20 mouse cellular contexts compared by ENCODE assay signal in the genomic region with DNA sequence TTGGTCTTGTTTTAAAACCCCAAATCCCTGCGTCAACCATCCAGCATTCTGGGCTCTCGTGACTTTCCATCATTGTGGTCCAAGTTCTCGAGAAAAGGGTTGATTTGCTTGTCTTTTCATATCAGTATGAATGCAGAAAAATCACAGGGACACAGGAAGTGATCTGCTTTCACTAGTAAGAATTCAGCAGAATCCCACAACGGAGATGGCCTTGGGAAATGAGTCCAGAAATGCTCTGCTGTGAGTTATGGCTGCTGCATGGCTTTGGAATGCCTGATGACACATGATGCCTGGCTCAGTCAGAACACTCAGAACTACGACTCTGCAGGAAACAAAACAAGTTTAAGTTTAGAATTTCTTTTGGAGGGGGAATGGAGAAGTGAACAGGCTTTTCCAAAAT.
A peak's percentile ranks its signal among the peaks of the same experiment; 100 is the strongest.
DNase-seq lines count a peak whose midpoint lies in the region; ATAC-seq and TF ChIP-seq lines count a peak whose summit lies in the region.
"Had no signal": no experiment of that assay in that cellular context is flagged by ENCODE, and none has a peak within 500 bp of the region (broad histone marks: within the 10 kb centered on the region; RNA-seq: fewer than 3 reads in every experiment).

No protein-coding gene starts in this region.

- H3K9ac ChIP-seq in kidney, postnatal 0 days (ENCODE audit: low read depth, low read length): no peak overlapping the region
- H3K9ac ChIP-seq in midbrain, embryonic 11.5 days (ENCODE audit: low read length): no peak overlapping the region
- H3K9ac ChIP-seq in midbrain, embryonic 13.5 days (replicated peaks): no peak overlapping the region
- H3K9ac ChIP-seq in forebrain, embryonic 13.5 days: no peak overlapping the region
- H3K9ac ChIP-seq: forebrain, embryonic 15.5 days; heart, embryonic 12.5 days; lung, embryonic 15.5 days; neural tube, embryonic 13.5 days had no signal

- H3K27me3 ChIP-seq in kidney, postnatal 0 days (ENCODE audit: insufficient read depth, low read length): no peaks in the 10 kb centered on the region
- no peaks in the 10 kb centered on the region for H3K27me3 ChIP-seq in midbrain, embryonic 11.5 days (ENCODE audit: control insufficient read depth, insufficient read depth, low read length)
- H3K27me3 ChIP-seq in midbrain, embryonic 13.5 days: no peaks in the 10 kb centered on the region
- H3K27me3 ChIP-seq in forebrain, embryonic 13.5 days: no peaks in the 10 kb centered on the region
- H3K27me3 ChIP-seq: forebrain, embryonic 15.5 days; heart, embryonic 12.5 days; lung, embryonic 15.5 days; neural tube, embryonic 13.5 days had no signal

- WGBS in kidney, postnatal 0 days: 53% methylated on average over 5 of the region's 5 CpGs
- 82% methylated on average over 5 of the region's 5 CpGs for WGBS in midbrain, embryonic 11.5 days
- 79% methylated on average over 5 of the region's 5 CpGs for WGBS in midbrain, embryonic 13.5 days
- 86% methylated on average over 5 of the region's 5 CpGs for WGBS in forebrain, embryonic 13.5 days

- no peaks in the 10 kb centered on the region for H3K4me1 ChIP-seq in kidney, postnatal 0 days (replicated peaks; ENCODE audit: insufficient read depth, low read length)
- no peaks in the 10 kb centered on the region for H3K4me1 ChIP-seq in midbrain, embryonic 11.5 days (ENCODE audit: control insufficient read depth, insufficient read depth, low read length)
- no peaks in the 10 kb centered on the region for H3K4me1 ChIP-seq in midbrain, embryonic 13.5 days (replicated peaks)
- H3K4me1 ChIP-seq in forebrain, embryonic 13.5 days: no peaks in the 10 kb centered on the region
- H3K4me1 ChIP-seq: forebrain, embryonic 15.5 days; heart, embryonic 12.5 days; limb, embryonic 10.5 days; lung, embryonic 15.5 days; neural tube, embryonic 13.5 days had no signal

- peak; percentile 58 for DNase-seq in kidney, postnatal 0 days (ENCODE audit: low spot score)
- DNase-seq in kidney, adult 11 months: no peak
- peak; percentile 10 for DNase-seq in midbrain, embryonic 11.5 days (ENCODE audit: low spot score, missing footprints)
- DNase-seq in adrenal gland, postnatal 10 days: peak; percentile 54
- DNase-seq: cerebellum, adult 18-20 months; heart, postnatal 36 days; retina, postnatal 1 day; right cerebral cortex, postnatal 4 days; thymus, postnatal 36 days had no signal

- no peak overlapping the region for H3K4me3 ChIP-seq in kidney, postnatal 0 days (replicated peaks; ENCODE audit: low read depth, low read length)
- no peak overlapping the region for H3K4me3 ChIP-seq in midbrain, embryonic 11.5 days (ENCODE audit: low read depth, low read length)
- H3K4me3 ChIP-seq in midbrain, embryonic 13.5 days (replicated peaks): no peak overlapping the region
- H3K4me3 ChIP-seq in forebrain, embryonic 13.5 days: no peak overlapping the region
- H3K4me3 ChIP-seq: forebrain, embryonic 15.5 days; heart, embryonic 12.5 days; limb, embryonic 10.5 days; lung, embryonic 15.5 days; neural tube, embryonic 13.5 days had no signal

- no peak overlapping the region for H3K4me2 ChIP-seq in kidney, postnatal 0 days (ENCODE audit: low read length)
- H3K4me2 ChIP-seq in midbrain, embryonic 11.5 days: no peak overlapping the region
- no peak overlapping the region for H3K4me2 ChIP-seq in midbrain, embryonic 13.5 days (replicated peaks)
- no peak overlapping the region for H3K4me2 ChIP-seq in forebrain, embryonic 13.5 days
- H3K4me2 ChIP-seq: forebrain, embryonic 15.5 days; heart, embryonic 12.5 days; liver, embryonic 11.5 days; lung, embryonic 15.5 days; neural tube, embryonic 13.5 days had no signal

- no peak overlapping the region for H3K27ac ChIP-seq in kidney, postnatal 0 days
- no peak overlapping the region for H3K27ac ChIP-seq in midbrain, embryonic 11.5 days (ENCODE audit: low read depth, low read length)
- H3K27ac ChIP-seq in midbrain, embryonic 13.5 days: no peak overlapping the region
- no peak overlapping the region for H3K27ac ChIP-seq in forebrain, embryonic 13.5 days
- H3K27ac ChIP-seq: forebrain, embryonic 15.5 days; limb, embryonic 10.5 days; lung, embryonic 15.5 days; neural tube, embryonic 13.5 days had no signal

- no peak for TF ChIP-seq CTCF in kidney, postnatal 0 days (IDR thresholded peaks at IDR 0.05; ENCODE audit: low read depth)

- no peaks in the 10 kb centered on the region for H3K9me3 ChIP-seq in kidney, postnatal 0 days (replicated peaks; ENCODE audit: low read length)
- no peaks in the 10 kb centered on the region for H3K9me3 ChIP-seq in midbrain, embryonic 11.5 days (ENCODE audit: control insufficient read depth, low read length)
- no peaks in the 10 kb centered on the region for H3K9me3 ChIP-seq in midbrain, embryonic 13.5 days
- H3K9me3 ChIP-seq in forebrain, embryonic 13.5 days (replicated peaks): no peaks in the 10 kb centered on the region
- H3K9me3 ChIP-seq: forebrain, embryonic 15.5 days; heart, embryonic 12.5 days; limb, embryonic 10.5 days; lung, embryonic 15.5 days; neural tube, embryonic 13.5 days had no signal

- no peak for ATAC-seq in kidney, postnatal 0 days (replicated peaks; ENCODE audit: low FRiP score, low read depth)
- no peak for ATAC-seq in midbrain, embryonic 11.5 days (ENCODE audit: low FRiP score)
- ATAC-seq in midbrain, embryonic 13.5 days: no peak
- ATAC-seq in monocyte, adult 5-6 weeks (replicated peaks; ENCODE audit: insufficient number of reproducible peaks, low FRiP score, low TSS enrichment, poor library complexity, severe bottlenecking): no peak
- no peak for ATAC-seq in forebrain, embryonic 13.5 days
- ATAC-seq: forebrain, embryonic 15.5 days; hindbrain, embryonic 16.5 days; intestine, postnatal 0 days had no signal

- H3K36me3 ChIP-seq in kidney, postnatal 0 days (ENCODE audit: insufficient read depth, low read length): no peaks in the 10 kb centered on the region
- no peaks in the 10 kb centered on the region for H3K36me3 ChIP-seq in midbrain, embryonic 11.5 days (ENCODE audit: control insufficient read depth, insufficient read depth, low read length)
- no peaks in the 10 kb centered on the region for H3K36me3 ChIP-seq in midbrain, embryonic 13.5 days
- no peaks in the 10 kb centered on the region for H3K36me3 ChIP-seq in forebrain, embryonic 13.5 days (ENCODE audit: poor library complexity, severe bottlenecking)
- H3K36me3 ChIP-seq: forebrain, embryonic 15.5 days; heart, embryonic 12.5 days; limb, embryonic 10.5 days; lung, embryonic 15.5 days; neural tube, embryonic 13.5 days had no signal
